Mouse (Mus musculus) layer of hippocampus, adult 9-10 months (tissue): ENCODE measurements around the gene Olfr987.
A peak's percentile ranks its signal among the peaks of the same experiment; 100 is the strongest.
"Not testable (repeated sequence)": the region's sequence is repeated elsewhere in the genome, so short reads cannot be mapped to it uniquely, and the experiment has no call there.

ENCODE experiments used
- DNase-seq: peaks from one replicate; pipeline ENCODE4 v3.0.0; 2022; ENCODE audit warnings: low spot score

Olfr987 gene

DNA sequence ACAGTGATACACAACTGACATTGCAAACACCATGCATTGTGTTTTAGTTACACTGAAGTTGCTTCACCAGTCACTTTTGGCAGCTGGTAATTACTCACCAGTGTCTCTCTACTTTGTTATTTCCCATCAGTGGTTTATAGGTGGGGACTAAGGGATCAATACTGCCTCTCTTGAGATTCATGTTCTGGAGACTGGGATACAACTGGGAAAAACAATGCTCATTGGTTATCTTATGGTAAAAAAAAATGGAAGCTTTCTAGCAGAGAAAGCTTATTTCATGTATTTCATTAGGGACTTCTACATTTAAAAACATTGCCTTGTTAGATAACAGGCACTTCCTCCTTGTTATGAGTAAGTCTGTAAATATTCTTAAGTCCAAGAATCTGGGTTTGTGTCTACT is at the start of gene Olfr987:
Olfr987 (minus strand) TSS at position 101 of the 400 bp plus-strand sequence.
- not testable (repeated sequence) for DNase-seq

DNA sequence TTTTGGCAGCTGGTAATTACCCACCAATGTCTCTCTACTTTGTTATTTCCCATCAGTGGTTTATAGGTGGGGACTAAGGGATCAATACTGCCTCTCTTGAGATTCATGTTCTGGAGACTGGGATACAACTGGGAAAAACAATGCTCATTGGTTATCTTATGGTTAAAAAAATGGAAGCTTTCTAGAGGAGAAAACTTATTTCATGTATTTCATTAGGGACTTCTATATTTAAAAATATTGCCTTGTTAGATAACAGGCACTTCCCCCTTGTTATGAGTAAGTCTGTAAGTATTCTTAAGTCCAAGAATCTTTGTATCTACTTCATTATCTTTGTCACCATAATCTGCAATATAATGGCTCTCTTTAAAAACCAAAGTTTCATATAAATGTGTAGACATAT is 24.0 kb upstream of the Olfr987 start, which contains the start of gene Olfr988:
Olfr988 (minus strand) TSS at position 101 of the 400 bp plus-strand sequence.
- not testable (repeated sequence) for DNase-seq

DNA sequence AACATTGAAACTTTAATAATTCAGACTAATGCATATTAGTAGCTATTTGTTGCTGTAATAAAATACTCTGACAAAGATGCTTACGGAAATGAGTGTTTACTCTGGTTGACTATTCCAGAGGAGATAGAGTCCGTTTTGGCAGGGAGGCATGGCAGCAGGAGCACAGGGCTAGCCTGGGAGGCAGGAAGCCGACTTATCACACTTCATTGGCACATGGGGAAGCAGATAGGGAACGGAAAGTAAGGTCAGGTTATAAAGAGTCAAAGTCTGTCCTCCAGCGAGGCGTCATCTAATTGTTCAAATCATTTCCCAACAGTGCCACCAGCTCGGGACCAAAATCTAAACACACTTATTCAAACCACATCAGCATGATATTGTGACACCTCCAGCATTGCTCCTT is 857 bp upstream of the Olfr987 start:
- no peak for DNase-seq

DNA sequence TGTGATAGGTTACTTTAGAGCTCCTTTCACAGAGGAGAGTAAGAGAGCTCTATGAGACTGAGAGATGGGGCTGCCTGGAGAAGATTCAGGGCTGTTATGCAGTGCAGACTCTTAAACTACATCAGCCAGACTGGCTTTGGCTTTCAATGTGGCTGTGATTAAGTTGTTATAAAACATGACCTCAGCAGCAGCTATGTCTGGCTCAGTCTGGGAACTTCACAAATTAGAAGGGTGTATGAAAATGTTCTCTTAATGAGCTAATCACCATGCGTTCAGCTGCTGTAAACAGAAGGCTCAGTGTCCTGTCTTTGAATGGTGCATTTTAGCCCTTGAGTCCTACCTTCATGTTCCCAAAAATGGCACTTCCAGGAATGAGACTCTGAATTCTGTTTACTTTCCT is 20.0 kb downstream of the Olfr987 start:
- DNase-seq, result no peak

DNA sequence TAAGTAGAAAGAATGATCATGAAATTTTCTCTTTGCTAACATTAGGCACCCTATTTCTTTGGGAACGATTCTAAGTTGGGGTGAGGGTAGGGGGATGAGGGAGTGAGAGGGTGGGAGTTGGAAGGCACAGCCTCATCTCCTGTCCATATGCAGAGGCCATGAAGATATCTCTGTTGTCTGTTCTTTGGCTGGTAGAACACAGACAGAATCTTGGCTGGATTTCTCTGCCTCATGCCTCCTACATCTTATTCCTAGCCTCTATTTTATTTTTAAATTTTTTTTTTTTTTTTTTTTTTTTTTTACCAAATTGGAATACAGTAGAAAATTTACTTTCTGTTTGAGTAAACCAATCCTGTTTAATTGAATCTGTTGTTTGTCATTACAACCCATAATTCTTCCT is 53.7 kb downstream of the Olfr987 start:
- DNase-seq, result no peak

DNA sequence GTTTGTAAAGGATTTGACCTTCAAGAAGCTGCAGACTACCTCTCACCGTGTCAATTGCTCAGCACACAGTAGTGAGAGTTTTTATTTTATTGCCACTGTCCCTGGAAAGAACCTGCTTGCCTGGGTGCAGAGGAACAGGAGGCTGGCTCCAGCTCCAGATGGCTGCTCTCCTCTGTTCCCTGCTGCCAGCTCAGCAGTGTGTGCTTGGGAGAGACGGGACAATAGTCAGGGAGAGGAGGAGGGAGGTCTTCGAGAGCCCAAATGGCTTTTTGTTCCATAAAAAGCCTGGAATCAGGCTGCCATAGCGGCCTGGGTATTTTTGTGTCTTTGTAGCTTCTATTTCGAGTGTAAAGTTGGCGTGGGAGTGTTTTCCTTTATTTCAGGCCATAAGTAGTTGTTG is 54.5 kb downstream of the Olfr987 start:
- peak; percentile 56 for DNase-seq

DNA sequence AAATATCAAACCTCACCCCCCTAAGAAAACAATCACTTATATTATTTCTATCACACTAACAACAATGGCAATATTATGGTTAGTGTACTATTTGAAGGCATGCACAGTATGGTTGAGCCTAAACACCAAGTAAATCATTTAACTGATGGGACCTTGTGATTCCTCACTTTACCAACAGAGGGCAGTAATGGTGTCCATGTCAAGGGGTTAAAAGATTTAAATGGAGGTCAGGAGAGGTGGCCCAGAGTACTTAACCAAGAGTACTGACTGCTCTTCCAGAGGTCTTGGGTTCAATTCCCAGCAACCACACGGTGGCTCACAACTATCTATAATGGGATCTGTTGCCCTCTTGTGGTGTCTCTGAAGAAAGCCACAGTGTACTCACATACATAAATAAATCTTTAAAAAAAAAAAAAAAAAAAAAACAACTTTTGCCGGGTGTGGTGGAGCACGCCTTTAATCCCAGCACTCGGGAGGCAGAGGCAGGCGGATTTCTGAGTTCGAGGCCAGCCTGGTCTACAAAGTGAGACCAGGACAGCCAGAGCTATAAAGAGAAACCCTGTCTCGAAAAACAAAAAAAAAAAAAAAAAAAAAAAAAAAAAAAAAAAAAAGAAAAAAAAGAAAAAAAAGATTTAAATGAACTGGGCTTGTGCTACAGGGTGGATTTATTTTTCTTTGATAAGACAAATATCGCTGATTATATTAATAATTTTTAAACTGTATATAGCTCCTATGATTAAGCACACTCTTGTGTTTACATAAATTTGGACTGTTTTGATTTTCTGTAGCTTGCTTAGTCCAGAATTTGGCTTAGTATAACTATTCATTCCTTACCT is 55.3 kb downstream of the Olfr987 start:
- DNase-seq, result no peak

DNA sequence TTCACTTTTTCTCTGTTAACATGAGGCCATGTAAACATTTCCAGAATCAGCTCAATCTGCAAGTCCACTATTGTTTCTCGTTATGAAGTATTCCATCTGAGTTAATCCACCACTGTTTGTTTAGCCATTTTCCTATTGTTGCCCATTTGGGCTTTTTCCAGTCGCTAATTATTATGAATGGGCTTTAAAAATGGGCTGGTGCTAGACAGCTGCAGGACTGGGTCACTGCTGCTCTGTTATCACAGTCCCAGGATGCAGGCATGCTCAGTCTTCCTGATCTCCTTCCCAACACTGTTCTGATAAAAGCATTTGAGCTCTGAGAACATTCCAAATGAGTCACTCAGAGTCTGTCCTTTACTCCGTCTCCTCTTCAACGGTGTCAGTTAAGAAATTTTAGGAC is 58.1 kb downstream of the Olfr987 start:
- DNase-seq, result no peak
